Mouse (Mus musculus) G1E (cell line): Measurements from ENCODE around the gene 4930558K02Rik.

ENCODE experiments used
- CTCF ChIP-seq: IDR thresholded peaks from 2 replicates; pipeline ENCODE4 v1.5.1; 2012; ENCODE audit warnings: low read depth, low read length, inconsistent platforms, mixed read lengths
- GATA1 ChIP-seq: IDR thresholded peaks from 2 replicates; pipeline ENCODE4 v1.6.1; 2012; ENCODE audit warnings: borderline replicate concordance, low read length, inconsistent platforms, mixed read lengths
- GATA2 ChIP-seq: IDR thresholded peaks from 2 replicates; pipeline ENCODE4 v1.6.1; 2012; ENCODE audit warnings: low read depth, low read length, inconsistent platforms, borderline replicate concordance

- TF ChIP-seq CTCF (no peak), GATA2 (no peak), GATA1 (no peak)
These were observed 41.3 kb upstream of the 4930558K02Rik start for GRCm38 (mm10) chr1:162020766-162021165.
